Mouse (Mus musculus) embryonic fibroblast, embryonic 13.5 days (primary cell): ENCODE results near the gene Ssx2ip. TPM values are rescaled to one million over a fixed set of nuclear protein-coding genes. Genes with fewer than 3 reads are reported as not detected.

Source experiments
- H3K27ac ChIP-seq: 2 replicates; pipeline ENCODE4 v1.5.1; 2012; ENCODE audit warnings: low read length, control low read depth, inconsistent platforms; ENCODE audit not compliant: insufficient read depth
- H3K4me1 ChIP-seq: 2 replicates; pipeline ENCODE4 v1.6.1; 2011; ENCODE audit warnings: low read length; ENCODE audit not compliant: control insufficient read depth, insufficient read depth
- H3K4me3 ChIP-seq: 2 replicates; pipeline ENCODE4 v1.5.1; 2011; ENCODE audit warnings: mild to moderate bottlenecking, control low read depth, low read length; ENCODE audit not compliant: insufficient read depth
- CTCF ChIP-seq: IDR thresholded peaks from 2 replicates; pipeline ENCODE4 v1.5.1; 2011; ENCODE audit warnings: mild to moderate bottlenecking, control low read depth, low read length, moderate library complexity, borderline replicate concordance; ENCODE audit not compliant: insufficient read depth
- POLR2A ChIP-seq: IDR thresholded peaks from 2 replicates; pipeline ENCODE4 v1.6.1; 2011; ENCODE audit warnings: low read depth, mild to moderate bottlenecking, control low read depth, low read length, moderate library complexity
- polyA plus RNA-seq: library from polyadenylated mRNA; stranded (reverse); fragments of >200 nt; gene quantifications from 2 replicates; pipeline ENCODE4 v1.2.4, GENCODE M21; 2011; ENCODE audit warnings: low read depth; ENCODE audit not compliant: missing spikeins, insufficient read length

The Ssx2ip gene
- polyA plus RNA-seq, 1 experiment, result 10.1 TPM

DNA sequence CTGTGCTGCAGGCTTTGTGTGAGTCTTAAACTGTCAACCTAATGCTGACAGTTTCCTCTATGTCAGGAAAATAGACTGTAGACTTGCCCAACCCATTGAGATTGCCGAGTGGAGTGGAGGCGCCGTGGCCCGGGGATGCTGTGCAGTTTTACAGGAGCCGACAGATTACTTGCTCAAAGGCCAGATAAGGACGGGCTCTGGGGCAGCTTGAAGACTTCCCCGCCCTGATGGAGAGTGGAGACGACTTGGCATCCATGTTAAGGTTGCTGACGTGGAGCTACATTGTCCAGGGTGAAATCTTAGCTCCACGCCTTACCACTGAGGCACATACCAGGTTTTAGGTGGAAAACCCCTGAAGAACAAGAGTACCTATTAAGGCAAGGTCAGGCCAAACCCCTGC is 43.9 kb downstream of the Ssx2ip start:
- H3K27ac ChIP-seq, result no peak overlapping the region
- H3K4me1 ChIP-seq, result no peaks in the 10 kb centered on the region
- no peak overlapping the region for H3K4me3 ChIP-seq
- TF ChIP-seq CTCF (no peak), POLR2A (no peak)

DNA sequence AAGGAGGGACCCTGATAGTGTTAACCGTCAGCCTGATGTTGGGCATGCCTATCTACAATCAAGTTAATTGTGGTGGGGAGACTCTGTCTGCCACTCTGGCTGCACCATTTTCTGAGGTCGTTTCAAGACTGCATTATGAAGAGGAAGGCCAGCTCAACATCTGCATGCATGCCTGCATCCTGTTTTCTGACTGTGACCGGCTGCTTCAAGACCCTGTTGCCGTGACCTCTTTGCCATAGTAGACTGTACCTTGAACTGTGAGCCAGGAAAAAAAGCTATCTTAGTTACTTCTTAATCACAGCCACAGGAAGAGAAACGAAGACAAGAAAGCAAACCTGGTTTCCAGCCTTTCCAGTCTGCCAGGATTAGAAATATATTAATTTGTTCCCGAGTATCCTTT is 44.5 kb downstream of the Ssx2ip start:
- Histone ChIP-seq H3K4me1 (no peaks in the 10 kb centered on the region), H3K27ac (no peak overlapping the region), H3K4me3 (no peak overlapping the region)
- TF ChIP-seq CTCF, result no peak
- TF ChIP-seq POLR2A, result no peak

DNA sequence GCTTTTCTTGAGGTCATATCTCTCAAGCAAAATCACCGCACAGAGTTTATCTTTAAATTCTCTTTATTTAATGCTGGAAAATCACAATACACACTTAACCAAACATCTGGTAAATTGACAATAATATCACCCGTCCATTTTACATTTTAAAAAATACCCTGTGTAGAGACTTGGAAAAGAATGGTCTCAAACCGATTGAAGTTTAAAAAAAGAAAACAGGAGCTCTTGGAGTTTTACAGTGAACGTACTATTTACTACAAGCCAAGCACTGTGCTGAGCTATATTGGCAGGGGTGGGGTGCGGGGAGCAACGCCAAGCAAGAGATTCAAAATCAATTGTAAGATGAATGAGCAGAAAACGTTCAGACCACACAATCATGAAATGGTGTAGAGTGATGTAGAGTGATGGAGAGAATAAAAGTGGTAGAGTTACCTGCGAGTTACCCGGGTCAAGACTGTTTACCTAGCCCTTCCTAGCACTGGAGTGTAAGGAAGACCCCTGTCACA is 45.4 kb downstream of the Ssx2ip start, which contains the start of gene Ctbs:
Ctbs (plus strand) TSS at position 51 of the 506 bp plus-strand sequence.
- Histone ChIP-seq H3K4me3 (peak within 1 kb of the TSS; percentile 65), H3K4me1 (no peaks in the 10 kb centered on the region), H3K27ac (peak within 1 kb of the TSS; percentile 62)
- TF ChIP-seq POLR2A, result no peak
- TF ChIP-seq CTCF, result no peak

DNA sequence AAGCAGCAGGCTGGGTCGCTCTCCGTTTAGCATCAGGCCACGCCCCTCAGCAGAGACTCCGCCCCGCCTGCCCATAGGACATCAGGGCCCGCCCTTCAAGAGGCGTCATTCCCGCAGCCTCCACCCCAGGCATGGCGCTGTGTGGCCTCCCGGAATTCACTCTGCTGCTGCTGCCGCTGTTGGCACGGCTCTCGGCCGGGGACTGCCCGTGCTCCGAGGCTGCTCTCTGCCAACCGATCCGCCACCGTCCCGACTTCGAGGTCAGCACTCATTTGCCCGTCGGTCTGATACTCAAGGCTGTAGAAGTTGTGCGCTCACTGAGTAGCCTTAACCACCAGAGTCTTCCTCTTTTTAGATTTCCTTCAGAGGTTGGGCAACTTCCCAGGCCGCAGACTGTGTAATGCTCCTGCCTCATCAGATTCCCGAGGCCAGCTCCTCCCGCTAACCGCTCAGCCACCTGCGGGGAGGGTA is 46.0 kb downstream of the Ssx2ip start:
- TF ChIP-seq POLR2A (peak; percentile 98), CTCF (no peak)
- Histone ChIP-seq H3K27ac (peak overlapping the region; percentile 62), H3K4me3 (peak overlapping the region; percentile 65), H3K4me1 (no peaks in the 10 kb centered on the region)

DNA sequence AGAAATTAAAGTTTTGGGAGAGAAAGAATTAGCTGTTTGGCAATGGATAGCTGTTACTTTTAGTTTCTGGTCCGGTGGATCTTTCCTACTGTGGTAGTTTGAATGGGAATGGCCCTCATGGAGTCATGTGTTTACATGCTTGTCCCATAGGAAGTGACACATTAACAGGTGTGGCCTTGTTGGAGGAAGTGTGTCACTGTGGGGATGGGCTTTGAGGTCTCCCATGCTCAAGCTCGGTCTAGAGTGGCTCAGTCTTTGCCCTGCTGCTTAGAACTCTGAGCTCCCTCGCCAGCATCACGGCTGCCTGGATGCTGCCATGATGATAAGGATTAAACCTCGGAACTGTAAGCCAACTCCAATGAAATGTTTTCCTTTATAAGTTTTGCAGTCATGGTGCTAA is 46.9 kb downstream of the Ssx2ip start:
- TF ChIP-seq CTCF (no peak), POLR2A (no peak)
- H3K4me3 ChIP-seq, result no peak overlapping the region
- H3K4me1 ChIP-seq, result no peaks in the 10 kb centered on the region
- no peak overlapping the region for H3K27ac ChIP-seq

DNA sequence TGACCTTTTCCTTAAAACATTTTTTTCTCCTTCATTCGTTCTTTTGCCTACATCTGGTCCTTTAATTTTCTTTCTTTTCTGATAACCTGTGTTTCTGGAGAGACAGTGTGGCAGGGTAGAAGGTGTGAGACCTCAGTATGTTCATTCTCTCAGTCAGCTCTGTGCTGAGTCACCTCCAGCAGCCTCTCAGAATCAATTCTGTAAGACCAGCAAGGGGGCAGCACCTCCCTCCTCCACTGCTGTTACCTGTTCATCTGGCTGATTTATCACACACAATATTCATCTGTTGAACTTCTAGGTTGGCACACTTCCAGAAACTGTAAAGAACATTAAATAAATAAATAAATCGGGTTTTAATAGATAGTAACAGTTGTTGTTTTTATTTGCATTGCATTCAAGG is 58.5 kb downstream of the Ssx2ip start:
- H3K4me1 ChIP-seq, result no peaks in the 10 kb centered on the region
- no peak overlapping the region for H3K27ac ChIP-seq
- no peak for TF ChIP-seq CTCF
- TF ChIP-seq POLR2A, result no peak
- no peak overlapping the region for H3K4me3 ChIP-seq

DNA sequence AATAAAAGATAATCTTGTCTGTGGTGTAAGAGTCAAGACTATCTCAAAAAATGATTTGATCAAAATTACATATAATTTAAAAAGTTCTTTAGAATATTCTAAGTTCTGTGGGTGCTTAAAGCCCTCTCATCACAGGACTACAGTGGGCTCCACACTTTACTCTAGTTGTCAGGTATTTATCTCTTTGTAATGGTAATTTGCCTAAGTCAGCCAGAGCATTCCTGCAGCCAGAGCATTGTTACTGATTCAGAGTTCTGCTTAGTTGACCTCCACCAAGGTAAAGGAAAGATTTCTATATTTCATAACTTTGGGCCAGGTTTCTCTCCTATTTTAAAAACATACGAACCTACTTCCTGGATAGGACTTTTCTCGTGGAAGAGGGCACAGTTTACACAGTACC is 64.8 kb downstream of the Ssx2ip start:
- Histone ChIP-seq H3K4me3 (no peak overlapping the region), H3K27ac (no peak overlapping the region), H3K4me1 (peaks cover 5% of the 10 kb centered on the region)
- TF ChIP-seq CTCF (no peak), POLR2A (no peak)

DNA sequence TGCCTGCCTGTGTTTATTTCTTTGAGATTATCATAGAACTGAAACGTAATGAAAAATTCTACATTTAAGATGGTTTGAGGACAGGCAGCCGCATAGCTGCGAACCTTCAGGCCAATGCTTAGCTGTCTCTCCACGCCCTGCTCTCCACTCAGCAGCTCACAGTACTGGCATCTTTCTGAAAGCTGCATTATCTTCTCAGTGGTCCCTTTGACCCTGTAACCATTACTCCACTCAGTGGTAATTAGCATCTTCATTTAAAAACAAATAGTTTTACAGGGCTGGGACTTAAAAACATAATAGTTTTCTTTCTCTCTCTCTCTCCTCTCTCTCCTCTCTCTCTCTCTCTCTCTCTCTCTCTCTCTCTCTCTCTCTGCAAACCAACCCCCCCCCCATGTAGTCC is 68.2 kb downstream of the Ssx2ip start:
- TF ChIP-seq POLR2A, result no peak
- Histone ChIP-seq H3K4me1 (peaks cover 7% of the 10 kb centered on the region), H3K4me3 (no peak overlapping the region), H3K27ac (no peak overlapping the region)

DNA sequence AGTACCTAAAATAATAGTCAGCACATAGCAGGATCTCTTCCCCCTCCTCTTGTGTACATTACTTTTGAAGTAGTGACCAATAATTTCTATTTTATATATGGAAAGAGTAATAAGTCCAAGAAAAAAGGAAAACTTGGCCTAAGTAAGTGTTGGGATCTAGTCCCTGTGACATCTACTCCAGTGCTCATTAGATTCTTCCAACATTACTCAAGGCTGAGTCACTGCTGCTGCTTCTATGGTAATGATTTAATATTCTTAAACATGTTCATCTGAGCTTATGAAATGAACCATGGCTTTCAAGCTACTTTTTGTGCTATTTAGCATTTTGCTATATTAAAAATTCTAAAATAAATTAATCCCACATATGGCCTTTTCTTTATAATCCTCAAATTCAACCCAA is 69.3 kb downstream of the Ssx2ip start:
- Histone ChIP-seq H3K4me3 (no peak overlapping the region), H3K27ac (peak overlapping the region; percentile 93), H3K4me1 (peaks cover 7% of the 10 kb centered on the region)
- TF ChIP-seq POLR2A (no peak), CTCF (no peak)

DNA sequence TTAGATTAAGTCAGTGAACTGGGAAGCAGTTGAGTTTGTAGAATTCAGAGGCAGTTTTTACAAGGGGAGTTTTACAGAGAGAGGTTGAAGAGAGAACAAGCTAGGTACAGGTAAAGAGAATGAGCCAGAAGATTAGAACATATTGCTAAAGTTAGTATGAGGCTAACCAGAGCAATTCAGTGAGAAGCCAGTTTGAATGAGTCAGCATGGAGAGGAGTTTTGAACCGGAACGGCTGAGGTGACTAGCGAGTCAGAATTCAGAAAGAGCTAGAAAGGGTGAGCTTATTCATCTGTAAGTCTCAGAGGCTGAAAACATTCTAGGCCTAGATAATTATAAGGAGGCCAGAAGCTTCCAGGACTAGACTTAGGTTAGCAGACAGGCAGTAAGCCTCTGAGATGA is 70.0 kb downstream of the Ssx2ip start:
- Histone ChIP-seq H3K27ac (peak overlapping the region; percentile 93), H3K4me1 (peaks cover 7% of the 10 kb centered on the region), H3K4me3 (no peak overlapping the region)
- TF ChIP-seq POLR2A (no peak), CTCF (no peak)

DNA sequence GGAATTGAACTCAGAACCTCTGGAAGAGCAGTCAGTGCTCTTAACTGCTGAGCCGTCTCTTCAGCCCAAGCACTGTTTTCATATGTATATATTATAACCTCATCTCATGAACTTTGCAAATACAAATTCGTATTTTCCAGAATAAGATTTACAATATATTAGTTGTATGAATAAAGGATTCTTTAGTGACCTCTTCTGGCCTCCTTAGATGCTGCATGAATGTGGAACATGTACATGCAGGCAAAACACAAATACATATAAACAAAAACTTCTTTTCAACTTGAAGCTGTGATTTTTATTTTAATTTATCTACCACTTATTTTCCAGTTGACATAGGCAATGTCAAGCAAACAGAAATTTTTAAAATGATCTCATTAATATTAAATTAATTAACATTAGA is 77.6 kb downstream of the Ssx2ip start:
- no peaks in the 10 kb centered on the region for H3K4me1 ChIP-seq
- TF ChIP-seq POLR2A, result no peak
- no peak for TF ChIP-seq CTCF
- H3K4me3 ChIP-seq, result no peak overlapping the region
- H3K27ac ChIP-seq, result no peak overlapping the region
